Mouse (Mus musculus): Measurements from ENCODE around the gene Actr1b.

Gene Actr1b

DNA sequence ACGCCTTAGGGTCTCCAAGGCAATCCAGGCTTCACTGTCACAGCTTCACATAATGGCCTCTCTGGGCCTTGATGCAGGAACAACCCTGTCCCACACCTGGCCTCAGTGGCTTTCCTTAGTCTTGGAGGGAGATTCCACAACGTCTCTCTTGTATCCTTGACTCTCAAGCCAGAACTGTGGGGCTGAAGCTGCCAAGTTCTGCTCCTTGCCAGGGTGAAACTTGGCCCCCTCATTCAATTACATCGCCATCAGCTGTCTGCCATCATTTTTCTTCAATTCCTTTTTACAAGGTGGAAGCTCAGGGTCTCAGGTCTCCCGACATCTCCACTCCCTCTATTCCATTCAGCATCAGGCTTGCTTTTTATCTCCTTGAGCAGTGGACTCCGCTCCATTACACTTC, 59.2 kb downstream of the Actr1b start:
- no peak for DNase-seq (ENCODE audit: low spot score)
